Mouse (Mus musculus) myocyte (in vitro differentiated cells): ENCODE results near the gene Spint1.

Source experiments
- E2F4 ChIP-seq: IDR thresholded peaks from one replicate; pipeline ENCODE4 v1.6.1; 2011; ENCODE audit warnings: mild to moderate bottlenecking, control low read depth, moderate library complexity; ENCODE audit not compliant: insufficient read depth
- MAX ChIP-seq: IDR thresholded peaks from one replicate; pipeline ENCODE4 v1.6.1; 2011; ENCODE audit warnings: low read depth, mild to moderate bottlenecking, control low read depth
- MYOD1 ChIP-seq, 3 experiments: IDR thresholded peaks; one replicate each; pipeline ENCODE4 v1.6.1; 2011; ENCODE audit warnings: control low read depth in 2 of 3, low read depth in 2 of 3, mild to moderate bottlenecking in 2 of 3, moderate library complexity in 1 of 3; ENCODE audit not compliant: insufficient read length in 2 of 3, control insufficient read depth in 1 of 3
- POLR2A ChIP-seq: IDR thresholded peaks from one replicate; pipeline ENCODE4 v1.6.1; 2011; ENCODE audit warnings: low read depth, mild to moderate bottlenecking, control low read depth, moderate library complexity; ENCODE audit not compliant: insufficient read length
- POLR2AphosphoS2 ChIP-seq: IDR thresholded peaks from one replicate; pipeline ENCODE4 v1.6.1; 2011; ENCODE audit warnings: low read depth, control low read depth; ENCODE audit not compliant: insufficient read length
- TCF12 ChIP-seq: IDR thresholded peaks from one replicate; pipeline ENCODE4 v1.6.1; 2011; ENCODE audit warnings: mild to moderate bottlenecking, control low read depth; ENCODE audit not compliant: poor library complexity, insufficient read depth, severe bottlenecking
- USF1 ChIP-seq: IDR thresholded peaks from one replicate; pipeline ENCODE4 v1.6.1; 2011; ENCODE audit warnings: low read depth, mild to moderate bottlenecking, control low read depth, moderate library complexity

- no peak for TF ChIP-seq POLR2A
- no peak for TF ChIP-seq E2F4
- no peak for TF ChIP-seq POLR2AphosphoS2
- TF ChIP-seq MAX, result no peak
- TF ChIP-seq USF1, result no peak
- no peak for TF ChIP-seq TCF12
- TF ChIP-seq MYOD1 (IDR thresholded peaks at IDR 0.05; ENCODE audit: control insufficient read depth in 1 of 3, insufficient read length in 2 of 3, low read depth in 2 of 3), result no peak
Measured at GRCm38 (mm10) chr2:119250377-119250776, 13.2 kb downstream of the Spint1 start.
